Mouse (Mus musculus): ENCODE measurements around the gene Faim.

The Faim gene

DNA sequence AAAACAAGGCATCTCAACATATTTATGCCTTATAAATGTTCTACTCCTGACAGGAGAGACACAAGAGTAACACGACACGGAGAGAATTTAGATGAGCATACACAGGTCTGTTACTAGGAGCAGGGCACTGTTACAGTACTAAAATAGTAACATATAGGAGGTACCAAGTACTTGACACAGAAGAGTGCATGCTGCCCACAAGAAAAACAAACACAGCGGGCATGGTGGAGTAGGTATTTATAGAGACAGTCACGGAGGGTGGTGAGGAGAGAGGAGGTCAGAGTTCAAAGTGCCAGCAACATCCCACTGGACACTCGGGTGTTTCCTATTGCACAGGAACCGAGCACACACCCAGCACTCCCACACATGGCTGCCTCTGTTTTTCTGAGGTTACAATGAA, 63.6 kb downstream of the Faim start:
- DNase-seq: no peak

Data from cerebellum, postnatal 14 days (tissue).